Mouse (Mus musculus): ENCODE data around the gene Gmeb1.

Gmeb1 gene

DNA sequence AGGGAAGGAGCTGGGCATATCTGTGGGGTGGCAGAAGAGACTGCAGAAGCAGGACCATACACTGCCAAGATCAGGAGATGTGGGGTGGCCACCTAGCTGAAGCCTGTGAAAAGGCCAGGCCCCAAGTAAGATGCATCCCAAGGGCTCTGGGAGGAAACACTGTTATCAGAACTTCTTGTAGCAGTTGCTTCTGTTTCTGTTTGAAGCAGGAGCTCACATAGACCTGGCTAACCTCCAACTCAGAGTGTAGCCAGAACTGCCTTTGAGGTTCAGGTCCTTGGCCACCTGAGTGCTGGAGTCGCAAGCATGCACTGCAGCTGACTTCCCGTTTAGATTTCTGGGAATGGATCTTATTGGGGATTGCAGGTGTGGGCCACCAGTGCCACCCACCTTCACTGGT is 43.6 kb downstream of the Gmeb1 start:
- no peak for DNase-seq (ENCODE audit: low spot score)

GRCm38 (mm10) chr4:132216602-132217001 is 44.8 kb downstream of the Gmeb1 start:
- no peak for DNase-seq (ENCODE audit: low spot score)

DNA sequence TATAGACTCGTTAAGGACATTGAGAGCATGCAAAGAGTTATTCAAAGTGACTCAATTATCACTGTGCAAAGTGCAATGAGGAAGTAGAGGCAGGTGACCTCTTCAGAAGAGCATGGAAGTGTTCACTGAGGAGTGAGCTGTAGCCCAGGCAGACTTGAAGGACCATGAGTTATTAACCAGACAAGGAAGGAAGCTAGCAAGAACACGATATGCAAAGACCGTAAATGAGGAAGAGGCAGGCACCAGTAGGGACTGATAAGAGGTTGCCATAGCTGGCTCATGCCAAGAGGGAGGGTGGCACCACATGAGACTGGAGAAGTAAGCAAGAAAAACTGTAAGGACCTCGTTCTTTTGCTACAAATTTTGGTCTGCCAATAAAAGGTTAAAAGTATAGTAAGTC is 46.6 kb downstream of the Gmeb1 start:
- DNase-seq (ENCODE audit: low spot score), result no peak

- peak; percentile 94 for DNase-seq (ENCODE audit: low spot score)
Measured at GRCm38 (mm10) chr4:132211953-132212734, 49.3 kb downstream of the Gmeb1 start, which contains the start of gene Ythdf2. Gene Ythdf2, minus strand, starts transcription at chr4:132212303.

GRCm38 (mm10) chr4:132211091-132211942 is 50.1 kb downstream of the Gmeb1 start:
- DNase-seq (ENCODE audit: low spot score), result no peak

DNA sequence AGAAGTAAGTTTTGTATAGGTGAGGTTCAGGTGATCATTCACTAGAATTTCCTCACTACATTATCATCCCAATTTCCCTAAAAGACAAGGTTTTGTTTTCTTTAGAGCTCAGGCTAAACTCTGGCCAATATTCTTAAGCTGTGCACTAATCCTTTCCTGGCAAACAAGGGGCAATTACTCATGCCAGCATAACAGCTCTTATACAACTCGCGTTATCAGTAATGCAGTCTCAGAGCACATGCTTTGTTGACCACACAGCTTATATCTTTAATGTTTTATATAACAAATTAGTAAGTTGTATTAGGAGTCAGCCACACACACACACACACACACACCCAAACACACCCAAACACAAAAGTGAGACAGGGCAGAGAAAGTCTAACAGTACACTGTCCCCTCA is 51.1 kb downstream of the Gmeb1 start:
- DNase-seq (ENCODE audit: low spot score), result peak; percentile 55

GRCm38 (mm10) chr4:132209299-132209698 is 52.1 kb downstream of the Gmeb1 start:
- DNase-seq (ENCODE audit: low spot score), result no peak

GRCm38 (mm10) chr4:132207280-132207679 is 54.1 kb downstream of the Gmeb1 start:
- DNase-seq (ENCODE audit: low spot score), result no peak

DNA sequence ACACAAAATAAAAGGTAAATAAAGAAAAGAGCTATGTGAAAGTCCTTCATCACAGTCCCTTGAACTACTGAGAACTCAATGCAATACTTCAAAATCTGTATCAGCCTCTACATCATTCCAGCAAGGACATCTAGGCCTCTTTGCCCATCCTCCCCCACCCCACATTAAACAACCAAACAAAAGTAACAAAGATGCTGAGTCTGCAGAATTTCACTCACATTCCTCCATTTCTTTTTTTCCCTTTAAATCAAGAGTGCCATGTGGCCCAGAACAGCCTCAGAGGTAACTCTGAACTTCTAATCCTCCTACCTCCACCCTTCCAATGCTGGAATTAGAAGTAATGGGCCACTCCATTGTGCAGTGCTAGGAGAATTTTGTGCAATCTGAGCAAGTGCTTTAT is 62.6 kb downstream of the Gmeb1 start:
- no peak for DNase-seq (ENCODE audit: low spot score)

GRCm38 (mm10) chr4:132198285-132198712 is 63.1 kb downstream of the Gmeb1 start:
- DNase-seq (ENCODE audit: low spot score), result peak; percentile 35

GRCm38 (mm10) chr4:132194975-132195374 is 66.4 kb downstream of the Gmeb1 start:
- no peak for DNase-seq (ENCODE audit: low spot score)

DNA sequence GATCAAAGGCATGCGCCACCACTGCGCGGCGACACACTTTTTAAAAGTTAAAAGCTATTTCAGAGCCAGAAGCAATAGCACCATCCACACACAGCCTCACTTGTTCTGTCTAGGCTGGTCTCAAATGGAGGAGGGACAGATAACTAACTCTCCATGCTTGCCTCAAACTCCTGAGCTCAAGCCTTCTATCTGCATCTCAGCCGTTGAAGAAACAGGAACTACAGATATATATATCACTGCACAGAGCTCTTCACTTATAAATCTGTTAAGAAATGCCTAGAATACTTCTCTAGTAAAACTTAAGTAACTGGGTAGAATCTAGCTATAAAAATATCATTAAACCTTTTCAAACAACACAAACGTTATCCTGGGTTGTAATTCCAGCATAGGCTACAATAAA is 67.0 kb downstream of the Gmeb1 start:
- DNase-seq (ENCODE audit: low spot score), result no peak

- DNase-seq (ENCODE audit: low spot score), result no peak
Measured at GRCm38 (mm10) chr4:132187826-132188401, 73.5 kb downstream of the Gmeb1 start.

GRCm38 (mm10) chr4:132183162-132183561 is 78.2 kb downstream of the Gmeb1 start:
- no peak for DNase-seq (ENCODE audit: low spot score)

DNA sequence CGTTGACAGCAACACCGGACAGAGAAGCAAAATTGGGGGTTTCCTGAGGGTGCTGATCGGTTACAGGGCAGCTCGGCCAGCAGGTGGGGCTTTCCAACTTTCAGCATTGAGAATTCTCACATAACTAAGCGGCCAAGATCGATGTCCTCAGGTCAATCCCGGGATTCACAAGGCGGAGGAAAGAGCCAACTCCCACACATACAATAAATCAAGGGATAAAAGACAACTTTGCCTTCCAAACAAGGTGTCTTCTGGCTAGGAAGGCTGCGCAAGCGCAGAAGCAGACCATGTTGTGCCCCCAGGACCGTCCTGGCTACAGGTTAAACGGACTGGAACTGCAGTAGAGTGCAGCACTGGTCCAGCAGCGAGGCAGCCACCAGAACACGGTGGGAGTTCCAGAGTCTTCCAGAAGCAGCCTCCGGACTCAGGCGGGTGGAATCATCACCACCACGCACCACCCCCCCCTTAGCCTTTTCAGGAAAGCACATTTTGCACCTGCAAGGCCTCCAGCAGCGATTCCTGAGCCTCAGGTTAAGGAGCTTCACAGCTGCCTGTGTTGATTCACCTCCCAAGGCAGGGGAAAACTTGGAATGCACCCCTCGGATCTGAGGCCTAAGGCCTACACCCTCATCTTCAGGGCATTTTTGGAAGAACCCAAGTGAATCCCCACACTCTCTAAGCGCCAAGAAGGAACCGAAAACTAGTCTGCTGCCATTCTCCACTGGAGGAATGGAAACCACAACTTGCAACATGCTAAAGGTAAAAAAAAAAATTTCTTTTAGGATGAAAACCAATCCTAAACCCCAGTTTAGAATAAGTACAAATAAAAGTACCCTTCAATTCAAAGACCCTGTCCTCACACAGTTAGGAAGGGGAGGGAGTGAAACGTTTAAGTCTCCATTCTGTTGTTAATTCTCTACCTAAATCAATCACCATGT is 79.4 kb downstream of the Gmeb1 start:
- no peak for DNase-seq (ENCODE audit: low spot score)

DNA sequence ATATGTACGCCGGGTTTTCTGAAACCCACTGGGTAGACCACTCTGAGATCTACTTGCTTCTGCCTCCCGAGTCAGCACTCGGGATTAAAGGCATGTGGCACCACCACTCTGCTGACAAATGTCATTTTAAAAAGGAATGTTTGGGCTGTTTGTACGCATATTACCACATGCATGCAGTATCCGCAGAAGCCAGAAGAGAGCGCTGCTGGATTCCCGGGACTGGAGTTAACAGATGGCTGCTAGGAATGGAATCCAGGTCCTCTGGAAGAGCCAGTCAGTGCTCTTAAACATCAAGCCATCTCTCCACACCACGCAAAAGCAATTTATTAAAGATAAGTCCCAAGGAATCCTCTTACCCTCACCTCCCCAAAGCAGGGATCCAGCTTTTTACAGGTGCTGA is 80.7 kb downstream of the Gmeb1 start:
- DNase-seq (ENCODE audit: low spot score), result peak; percentile 18

DNA sequence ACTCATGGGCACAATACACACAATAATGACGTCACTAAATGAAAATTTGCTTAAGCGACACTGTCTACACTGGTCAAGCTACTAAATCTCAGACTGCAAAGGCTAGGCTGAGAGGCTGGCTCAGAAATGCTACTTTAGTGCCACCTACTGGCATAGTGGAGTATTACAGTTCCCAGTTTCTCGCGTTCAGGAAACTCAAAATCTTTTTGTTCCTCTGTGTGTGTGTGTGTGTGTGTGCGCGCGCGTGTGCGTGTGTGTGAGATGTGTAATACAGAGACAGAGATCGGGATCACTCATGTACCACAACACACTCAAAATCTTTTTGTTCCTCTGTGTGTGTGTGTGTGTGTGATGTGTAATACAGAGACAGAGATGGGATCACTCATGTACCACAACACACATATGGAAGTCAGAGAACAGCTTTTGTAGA is 82.8 kb downstream of the Gmeb1 start:
- DNase-seq (ENCODE audit: low spot score), result peak; percentile 76

- DNase-seq (ENCODE audit: low spot score), result no peak
Measured at GRCm38 (mm10) chr4:132176474-132176873, 84.9 kb downstream of the Gmeb1 start.

Data from adipocyte (in vitro differentiated cells).